Mouse (Mus musculus): ENCODE data around the gene Tdrd9. TPM values are rescaled to one million over a fixed set of nuclear protein-coding genes. Genes with fewer than 3 reads are reported as not detected.
A peak's percentile ranks its signal among the peaks of the same experiment; 100 is the strongest.

Gene Tdrd9
- polyA plus RNA-seq, 1 experiment from 2014 or later = 0.88 TPM

DNA sequence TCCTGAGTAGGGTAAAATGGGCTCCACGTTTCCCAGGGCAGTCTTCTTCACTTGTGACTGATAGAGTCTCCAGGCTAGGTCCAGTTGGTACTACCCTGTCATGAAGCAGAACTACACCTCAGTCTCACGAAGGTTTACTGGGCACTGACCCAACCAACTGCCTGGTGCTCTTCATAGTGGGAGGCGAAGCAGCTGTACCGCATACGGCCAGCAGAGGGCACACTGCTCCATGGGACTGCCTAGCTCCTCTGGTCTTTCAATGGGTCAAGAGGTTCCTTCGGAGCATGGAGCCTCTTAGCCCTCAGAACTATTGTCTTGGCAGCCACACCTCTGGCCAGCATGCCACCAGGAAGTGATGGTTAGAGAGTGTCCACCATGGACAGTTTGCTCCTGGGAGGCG, 142.4 kb downstream of the Tdrd9 start:
- no peak overlapping the region for H3K4me2 ChIP-seq
- no peak for ATAC-seq (ENCODE audit: insufficient number of reproducible peaks, low FRiP score, low TSS enrichment, low read depth)

DNA sequence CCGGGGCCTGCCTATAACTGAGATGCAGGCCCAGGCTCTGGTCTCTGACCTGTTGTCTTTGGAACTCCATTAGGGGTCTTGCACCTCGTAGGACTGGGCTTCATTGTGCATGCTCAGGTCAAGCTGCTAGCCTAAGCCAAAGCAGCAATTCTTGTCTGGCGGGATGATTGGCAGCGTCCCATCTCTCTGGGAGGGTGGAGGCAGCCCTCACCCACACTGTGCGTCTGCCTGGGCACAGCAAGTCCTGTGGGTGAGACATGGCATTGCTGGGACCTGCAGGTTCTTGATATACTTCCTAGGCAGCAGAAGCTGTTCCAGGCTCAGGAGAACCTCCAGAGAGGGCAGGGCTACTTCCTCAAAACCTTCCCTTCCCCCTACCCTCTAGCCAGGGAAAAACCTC, 145.6 kb downstream of the Tdrd9 start:
- 0 out of 2 replicates have a peak overlapping the region, but pooled peaks have one; percentile 3 for H3K27ac ChIP-seq
- ATAC-seq (ENCODE audit: insufficient number of reproducible peaks, low FRiP score, low TSS enrichment, low read depth) = no peak
- H3K9me3 ChIP-seq = no peaks in the 10 kb centered on the region
- 68% methylated on average over 5 of the region's 5 CpGs for WGBS
- H3K9ac ChIP-seq = no peak overlapping the region
- no peak overlapping the region for H3K4me2 ChIP-seq
- H3K36me3 ChIP-seq = no peaks in the 10 kb centered on the region
- H3K27me3 ChIP-seq = 0 out of 2 replicates have a peak, but pooled peaks cover 10% of the 10 kb centered on the region
- H3K4me3 ChIP-seq = no peak overlapping the region
- H3K4me1 ChIP-seq = peaks cover 11% of the 10 kb centered on the region

More for the DNA sequence above, 142.4 kb downstream of the Tdrd9 start:
- H3K4me1 ChIP-seq = peaks cover 11% of the 10 kb centered on the region
- 17% methylated on average over 7 of the region's 7 CpGs for WGBS
- H3K4me3 ChIP-seq = no peak overlapping the region
- no peaks in the 10 kb centered on the region for H3K9me3 ChIP-seq
- no peak overlapping the region for H3K9ac ChIP-seq
- no peaks in the 10 kb centered on the region for H3K36me3 ChIP-seq
- H3K27ac ChIP-seq = no peak overlapping the region
- 0 out of 2 replicates have a peak, but pooled peaks cover 11% of the 10 kb centered on the region for H3K27me3 ChIP-seq

DNA sequence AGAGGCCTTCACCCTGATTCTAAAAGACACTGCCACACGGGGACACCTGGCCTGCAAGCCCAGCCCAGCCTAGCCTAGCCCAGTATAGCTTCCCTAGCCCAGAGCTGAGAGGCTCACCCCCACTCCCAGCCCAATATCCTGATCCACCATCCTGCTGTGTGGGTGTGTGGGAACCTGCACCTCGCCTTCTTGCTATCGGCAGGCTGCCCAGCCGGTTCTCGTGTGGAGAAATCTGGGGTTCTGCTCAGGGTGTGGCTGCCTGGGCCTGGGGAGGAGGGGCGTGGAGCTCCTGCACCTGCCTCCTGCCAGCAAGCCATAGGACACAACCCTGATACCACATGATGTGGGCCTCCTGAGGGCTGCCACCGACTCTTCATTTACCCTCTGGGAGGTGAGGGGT, 146.3 kb downstream of the Tdrd9 start:
- 0 out of 2 replicates have a peak, but pooled peaks cover 4% of the 10 kb centered on the region for H3K27me3 ChIP-seq
- H3K27ac ChIP-seq = peak overlapping the region; percentile 74
- H3K4me1 ChIP-seq = peaks cover 10% of the 10 kb centered on the region
- no peaks in the 10 kb centered on the region for H3K36me3 ChIP-seq
- H3K9me3 ChIP-seq = no peaks in the 10 kb centered on the region
- no peak overlapping the region for H3K4me2 ChIP-seq
- H3K4me3 ChIP-seq = no peak overlapping the region
- H3K9ac ChIP-seq = no peak overlapping the region
- no peak for ATAC-seq (ENCODE audit: insufficient number of reproducible peaks, low FRiP score, low TSS enrichment, low read depth)
- WGBS = 59% methylated on average over 7 of the region's 7 CpGs

Small RNA genes lying within 50 kb of the gene (microRNA-seq; reads per million reads assigned to microRNA genes)
- gene Mir3073a (not detected), gene Mir3073b (not detected)

Other genes with a start within 250 kb of the Tdrd9 start
- 107 and 121 TPM in 2 replicates for gene Klc1, start 212.7 kb upstream of the Tdrd9 start, polyA plus RNA-seq (2015; fragmentation: Nextera tagmentation; extraction: Ambion mirVana)
- gene Xrcc3, start 157.7 kb upstream of the Tdrd9 start, polyA plus RNA-seq (2015; fragmentation: Nextera tagmentation; extraction: Ambion mirVana) = 8.4 and 9.9 TPM in 2 replicates
- gene Zfyve21, start 157.4 kb upstream of the Tdrd9 start, polyA plus RNA-seq (2015; fragmentation: Nextera tagmentation; extraction: Ambion mirVana) = 122 and 141 TPM in 2 replicates
- 11.8 and 14.9 TPM in 2 replicates for gene Ppp1r13b, start 63.4 kb upstream of the Tdrd9 start, polyA plus RNA-seq (2015; fragmentation: Nextera tagmentation; extraction: Ambion mirVana)
- 515 and 585 TPM in 2 replicates for gene Atp5mpl, start 4.6 kb upstream of the Tdrd9 start, polyA plus RNA-seq (2015; fragmentation: Nextera tagmentation; extraction: Ambion mirVana)
- gene Rd3l, start 9.8 kb downstream of the Tdrd9 start, polyA plus RNA-seq (2015; fragmentation: Nextera tagmentation; extraction: Ambion mirVana) = not detected in 2 replicates
- gene Aspg, start 135.1 kb downstream of the Tdrd9 start, polyA plus RNA-seq (2015; fragmentation: Nextera tagmentation; extraction: Ambion mirVana) = 8.0 and 9.2 TPM in 2 replicates
- gene Kif26a, start 174.6 kb downstream of the Tdrd9 start, polyA plus RNA-seq (2015; fragmentation: Nextera tagmentation; extraction: Ambion mirVana) = 6.3 and 8.7 TPM in 2 replicates

All from limb, embryonic 15.5 days (tissue).